Mouse (Mus musculus) limb, embryonic 11.5 days (tissue): ENCODE data around the gene Men1. TPM values are rescaled to one million over a fixed set of nuclear protein-coding genes. Genes with fewer than 3 reads are reported as not detected.

Experiments used
- ATAC-seq: fragments of 200-750 bp; cut with Nextera tagmentation; 2 replicates; pipeline ENCODE4 v1.8.0; 2017; ENCODE audit warnings: low read depth; ENCODE audit not compliant: insufficient number of reproducible peaks, low FRiP score, low TSS enrichment
- DNase-seq: peaks from one replicate; pipeline ENCODE4 v3.0.0-alpha.2; 2015; ENCODE audit warnings: low spot score
- H3K27ac ChIP-seq: fragments of 300-500 bp; sonication (generic); replicated peaks from 2 replicates; pipeline ENCODE4 v1.5.1; 2014; ENCODE audit warnings: low read depth, mild to moderate bottlenecking, low read length
- H3K27me3 ChIP-seq: fragments of 300-500 bp; sonication (generic); 2 replicates; pipeline ENCODE4 v1.6.1; 2014; ENCODE audit warnings: mild to moderate bottlenecking, low read length, mixed read lengths; ENCODE audit not compliant: control insufficient read depth, insufficient read depth
- H3K36me3 ChIP-seq: fragments of 300-500 bp; sonication (generic); 2 replicates; pipeline ENCODE4 v1.6.1; 2014; ENCODE audit warnings: mild to moderate bottlenecking, low read length, moderate library complexity, mixed read lengths; ENCODE audit not compliant: control insufficient read depth, insufficient read depth
- H3K4me1 ChIP-seq: fragments of 300-500 bp; sonication (generic); 2 replicates; pipeline ENCODE4 v1.6.1; 2014; ENCODE audit warnings: low read length, mixed read lengths; ENCODE audit not compliant: control insufficient read depth, insufficient read depth
- H3K4me2 ChIP-seq: fragments of 300-500 bp; sonication (generic); 2 replicates; pipeline ENCODE4 v1.6.1; 2014; ENCODE audit warnings: low read depth, mild to moderate bottlenecking, moderate library complexity; ENCODE audit not compliant: severe bottlenecking
- H3K4me3 ChIP-seq: fragments of 300-500 bp; sonication (generic); 2 replicates; pipeline ENCODE4 v1.5.1; 2014; ENCODE audit warnings: low read depth, low read length
- H3K9ac ChIP-seq: fragments of 300-500 bp; sonication (generic); 2 replicates; pipeline ENCODE4 v1.6.1; 2014; ENCODE audit warnings: mild to moderate bottlenecking, low read length
- H3K9me3 ChIP-seq: fragments of 300-500 bp; sonication (generic); 2 replicates; pipeline ENCODE4 v1.6.1; 2016; ENCODE audit warnings: low read length; ENCODE audit not compliant: control insufficient read depth
- WGBS: fragments of 180-500 bp; shearing (Covaris S2); extraction: QIAGEN DNeasy Blood & Tissue Kit; methylation state at CpG from one replicate; pipeline ENCODE4 v1.1.7; 2014; 5-methylcytosine and 5-hydroxymethylcytosine counted together
- polyA plus RNA-seq: library from polyadenylated mRNA; unstranded; fragments of >200 nt; fragmentation: Nextera tagmentation; extraction: Ambion mirVana; gene quantifications from 2 replicates; pipeline ENCODE4 v1.2.1, GENCODE M21; 2014

Gene Men1
- polyA plus RNA-seq, 1 experiment from 2014 or later, result 65.3 TPM

DNA sequence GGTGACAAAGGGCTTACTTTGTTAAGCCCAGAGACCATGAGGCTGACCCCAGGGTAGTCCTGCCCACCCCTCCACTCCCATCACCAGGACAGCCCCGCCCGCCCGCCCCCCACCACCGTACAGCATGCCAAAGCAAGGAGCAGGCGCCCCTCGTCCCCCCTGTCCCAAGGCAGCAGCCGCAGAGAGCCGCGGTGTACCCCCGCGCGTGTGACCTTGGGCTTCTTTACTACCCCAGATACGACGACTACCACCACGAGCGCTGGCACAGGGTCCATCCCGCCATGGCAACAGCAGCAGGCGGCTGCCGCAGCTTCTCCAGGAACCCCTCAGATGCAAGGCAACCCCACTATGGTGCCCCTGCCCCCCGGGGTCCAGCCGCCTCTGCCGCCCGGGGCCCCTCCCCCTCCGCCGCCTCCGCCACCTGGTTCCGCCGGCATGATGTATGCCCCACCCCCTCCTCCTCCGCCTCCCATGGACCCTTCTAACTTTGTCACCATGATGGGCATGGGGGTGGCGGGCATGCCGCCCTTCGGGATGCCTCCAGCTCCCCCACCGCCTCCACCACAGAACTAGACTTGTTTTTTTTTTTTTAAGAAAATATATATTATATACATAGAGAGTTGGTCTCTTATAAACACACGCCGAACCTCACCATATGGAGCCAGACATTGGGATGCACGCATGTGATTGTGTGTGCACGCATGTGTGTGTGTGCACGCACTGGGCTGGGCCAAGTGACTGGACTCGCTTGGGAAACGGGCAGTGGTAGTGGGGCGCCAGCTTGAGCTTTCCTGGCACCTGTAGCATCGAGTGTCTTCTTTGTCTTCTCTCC lies 40.9 kb downstream of the Men1 start:
- no peak overlapping the region for H3K4me2 ChIP-seq
- H3K4me3 ChIP-seq, result no peak overlapping the region
- H3K27ac ChIP-seq, result no peak overlapping the region
- H3K4me1 ChIP-seq, result no peaks in the 10 kb centered on the region
- 91% methylated on average over 39 of the region's 42 CpGs for WGBS
- DNase-seq (no peak), ATAC-seq (no peak)
- no peaks in the 10 kb centered on the region for H3K27me3 ChIP-seq
- H3K36me3 ChIP-seq, result peaks cover 58% of the 10 kb centered on the region
- H3K9me3 ChIP-seq, result no peaks in the 10 kb centered on the region
- no peak overlapping the region for H3K9ac ChIP-seq

DNA sequence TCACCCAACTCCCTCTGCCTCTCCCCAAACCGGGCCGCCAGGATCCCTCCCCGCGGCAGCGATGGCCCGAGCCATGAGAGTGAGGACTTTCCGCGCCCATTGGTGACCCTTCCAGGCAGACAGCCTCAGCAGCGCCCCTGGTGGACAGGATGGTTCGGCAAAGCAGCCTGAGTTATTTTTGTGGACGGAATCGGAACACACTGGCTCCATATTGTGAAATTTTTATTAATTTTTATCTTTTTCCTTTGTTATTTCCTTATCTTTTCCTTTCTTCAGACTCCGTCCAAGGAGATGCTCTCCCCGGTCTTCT lies 41.4 kb downstream of the Men1 start:
- 81% methylated on average over 14 of the region's 14 CpGs for WGBS
- Histone ChIP-seq H3K9me3 (no peaks in the 10 kb centered on the region), H3K27me3 (no peaks in the 10 kb centered on the region), H3K4me1 (no peaks in the 10 kb centered on the region), H3K27ac (no peak overlapping the region), H3K4me2 (no peak overlapping the region), H3K4me3 (no peak overlapping the region), H3K36me3 (peaks cover 54% of the 10 kb centered on the region), H3K9ac (no peak overlapping the region)
- ATAC-seq (no peak), DNase-seq (peak; percentile 73)

DNA sequence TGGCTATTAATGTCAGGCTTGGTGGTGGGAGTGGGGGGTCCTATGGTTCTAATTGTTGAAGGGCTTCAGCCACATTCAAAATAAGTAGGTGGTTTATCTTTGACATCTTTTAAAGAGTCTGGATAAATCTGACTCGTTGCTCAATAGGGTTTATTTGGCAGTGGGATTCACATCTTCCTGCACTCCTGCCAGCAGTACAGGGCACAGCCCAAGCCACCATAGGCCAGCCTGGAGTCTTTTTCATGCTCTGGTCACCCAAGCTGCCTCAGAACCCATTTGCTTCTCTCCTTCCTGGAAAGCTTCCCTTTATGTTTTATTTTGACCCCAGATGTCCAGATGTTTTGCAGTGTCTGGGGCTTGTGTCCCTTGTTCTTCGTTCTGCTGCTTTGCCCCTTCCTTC lies 41.9 kb downstream of the Men1 start:
- Histone ChIP-seq H3K9ac (no peak overlapping the region), H3K27ac (no peak overlapping the region), H3K4me1 (no peaks in the 10 kb centered on the region), H3K27me3 (no peaks in the 10 kb centered on the region), H3K9me3 (no peaks in the 10 kb centered on the region), H3K36me3 (peaks cover 50% of the 10 kb centered on the region), H3K4me2 (no peak overlapping the region), H3K4me3 (no peak overlapping the region)
- WGBS, result 88% methylated on average over 2 of the region's 2 CpGs
- no peak for DNase-seq
- no peak for ATAC-seq

DNA sequence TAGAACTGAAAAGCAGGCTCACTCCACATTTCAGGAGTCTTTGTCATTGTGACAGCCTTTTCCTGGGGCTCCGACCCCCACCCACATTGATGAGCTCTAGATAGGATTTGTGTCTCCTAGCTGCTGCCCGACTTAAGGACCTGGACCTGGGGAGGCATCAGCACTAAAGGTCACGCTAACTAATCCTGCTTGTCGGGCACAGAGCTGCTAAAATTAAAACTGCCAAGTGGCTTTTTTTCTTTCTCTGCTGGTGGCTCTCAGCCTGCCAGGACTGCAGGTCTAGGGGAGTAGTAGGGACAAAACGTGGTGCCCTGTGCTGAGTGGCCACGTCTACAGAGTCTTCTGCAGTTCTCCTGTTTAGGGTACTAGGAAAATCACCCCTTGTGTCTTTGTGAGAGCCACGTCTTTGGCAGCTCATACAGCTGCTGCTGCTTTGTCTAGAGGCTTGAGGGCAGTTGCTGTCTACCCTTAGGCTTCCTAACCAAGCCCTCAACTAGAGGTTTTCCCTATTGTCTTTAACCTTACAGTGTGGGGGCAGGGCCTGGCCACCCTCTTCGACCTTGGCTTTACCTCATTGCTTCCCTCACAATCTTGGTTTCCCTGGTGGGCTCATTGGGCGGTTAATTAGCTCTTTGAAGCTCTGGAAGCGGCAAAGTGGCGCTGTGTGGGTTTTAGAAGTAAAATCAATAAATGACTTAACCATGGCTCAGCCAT lies 42.7 kb downstream of the Men1 start:
- WGBS, result 87% methylated on average over 11 of the region's 11 CpGs
- DNase-seq (no peak), ATAC-seq (no peak)
- H3K4me2 ChIP-seq, result no peak overlapping the region
- H3K36me3 ChIP-seq, result peaks cover 42% of the 10 kb centered on the region
- no peak overlapping the region for H3K4me3 ChIP-seq
- no peak overlapping the region for H3K9ac ChIP-seq
- H3K4me1 ChIP-seq, result no peaks in the 10 kb centered on the region
- H3K27ac ChIP-seq, result no peak overlapping the region
- no peaks in the 10 kb centered on the region for H3K9me3 ChIP-seq
- H3K27me3 ChIP-seq, result no peaks in the 10 kb centered on the region

DNA sequence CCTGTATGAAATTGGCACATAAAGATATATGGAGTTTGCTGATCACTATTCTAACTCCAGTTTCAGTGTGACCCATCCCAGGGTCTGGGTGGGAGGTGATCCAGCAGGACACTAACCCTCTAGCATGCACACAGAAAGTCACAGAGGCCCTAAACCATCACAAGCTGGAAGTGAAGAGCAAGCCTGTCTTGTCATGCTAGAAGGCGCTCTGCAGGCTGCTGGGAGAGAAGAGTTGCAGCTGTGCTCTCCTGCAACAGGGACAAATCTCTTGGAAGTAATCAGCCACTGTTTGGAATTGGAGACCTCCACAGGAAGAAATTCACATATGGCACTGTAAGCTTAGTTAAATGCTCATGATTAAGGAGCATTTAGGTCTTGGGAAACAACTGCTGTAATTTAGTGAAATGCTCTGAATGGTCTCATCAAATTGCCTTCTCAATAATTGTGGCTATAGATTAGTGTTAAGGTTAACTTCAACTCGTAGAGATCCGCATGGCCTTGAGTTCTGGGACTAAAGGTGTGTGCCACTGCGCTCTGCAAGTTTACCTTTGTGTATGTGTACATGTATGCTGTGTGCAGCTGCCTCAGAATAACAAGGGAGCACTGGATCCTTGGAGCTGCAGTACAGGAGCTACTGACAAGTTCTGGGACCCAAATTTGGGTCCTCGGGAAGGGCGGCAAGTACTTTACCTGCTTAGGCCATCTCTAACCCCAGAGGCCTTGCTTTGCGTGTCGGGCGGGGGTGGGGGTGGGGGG lies 45.8 kb downstream of the Men1 start:
- Histone ChIP-seq H3K4me1 (peaks cover 14% of the 10 kb centered on the region), H3K4me2 (no peak overlapping the region), H3K27me3 (no peaks in the 10 kb centered on the region), H3K9ac (no peak overlapping the region), H3K9me3 (no peaks in the 10 kb centered on the region), H3K27ac (no peak overlapping the region), H3K4me3 (no peak overlapping the region), H3K36me3 (peaks cover 14% of the 10 kb centered on the region)
- DNase-seq (no peak), ATAC-seq (no peak)
- whole genome bisulfite sequencing, result 91% methylated on average over 9 of the region's 9 CpGs

DNA sequence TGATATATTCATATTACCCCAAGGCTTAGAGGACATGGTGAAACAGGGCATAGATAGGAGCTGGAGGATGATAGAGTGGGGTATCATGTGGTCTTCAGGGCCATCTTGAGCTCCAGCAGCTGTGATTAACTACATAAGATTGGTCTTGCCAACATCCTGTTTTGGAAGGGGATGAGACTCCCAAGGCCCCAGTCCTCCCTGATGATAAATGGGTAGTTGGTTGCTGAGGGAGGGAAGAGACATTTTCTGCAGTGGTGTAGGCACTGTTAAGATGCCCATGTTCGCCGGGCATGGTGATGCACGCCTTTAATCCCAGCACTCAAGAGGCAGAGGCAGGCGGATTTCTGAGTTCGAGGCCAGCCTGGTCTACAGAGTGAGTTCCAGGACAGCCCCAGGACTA lies 46.5 kb downstream of the Men1 start:
- H3K4me3 ChIP-seq, result no peak overlapping the region
- WGBS, result 95% methylated on average over 5 of the region's 5 CpGs
- no peaks in the 10 kb centered on the region for H3K9me3 ChIP-seq
- no peak overlapping the region for H3K27ac ChIP-seq
- no peak overlapping the region for H3K9ac ChIP-seq
- no peaks in the 10 kb centered on the region for H3K27me3 ChIP-seq
- ATAC-seq (no peak), DNase-seq (no peak)
- peaks cover 14% of the 10 kb centered on the region for H3K4me1 ChIP-seq
- no peak overlapping the region for H3K4me2 ChIP-seq
- peaks cover 8% of the 10 kb centered on the region; the same call in 1 of the 2 replicates for H3K36me3 ChIP-seq

DNA sequence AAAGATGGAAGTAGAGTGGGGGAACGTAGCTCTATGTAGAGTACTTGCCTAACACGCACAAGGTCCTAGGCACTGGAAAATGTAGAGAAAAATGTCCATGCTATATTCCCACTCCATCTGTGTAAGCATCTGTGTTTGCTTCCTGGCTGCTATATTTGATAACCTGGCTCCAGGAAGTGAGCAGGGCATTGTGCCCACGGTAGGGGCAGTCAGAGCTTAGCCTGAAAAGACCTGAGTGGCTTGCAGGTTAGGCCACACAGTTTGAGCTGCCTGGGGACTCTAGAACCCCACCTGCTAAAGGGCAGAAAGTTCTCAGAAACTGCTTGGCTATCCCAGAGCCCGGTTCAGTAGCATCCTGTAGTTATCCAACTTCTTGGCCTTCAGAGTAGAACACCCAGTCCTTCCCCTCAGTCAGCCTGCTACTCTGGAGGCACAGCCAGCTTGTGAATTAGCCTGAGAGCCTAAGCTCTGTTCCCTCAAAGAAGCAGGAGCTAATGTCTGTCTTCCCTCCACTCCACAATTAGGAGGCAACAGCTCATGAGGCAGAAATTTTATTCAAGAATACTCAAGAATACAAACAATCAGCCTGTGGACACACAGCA lies 47.6 kb downstream of the Men1 start:
- Histone ChIP-seq H3K36me3 (peaks cover 2% of the 10 kb centered on the region; the same call in 1 of the 2 replicates), H3K4me3 (no peak overlapping the region), H3K9me3 (no peaks in the 10 kb centered on the region), H3K9ac (no peak overlapping the region), H3K27ac (no peak overlapping the region), H3K4me2 (no peak overlapping the region), H3K4me1 (peaks cover 14% of the 10 kb centered on the region), H3K27me3 (no peaks in the 10 kb centered on the region)
- WGBS, result 85% methylated on average over 4 of the region's 4 CpGs
- ATAC-seq, result no peak
- no peak for DNase-seq

DNA sequence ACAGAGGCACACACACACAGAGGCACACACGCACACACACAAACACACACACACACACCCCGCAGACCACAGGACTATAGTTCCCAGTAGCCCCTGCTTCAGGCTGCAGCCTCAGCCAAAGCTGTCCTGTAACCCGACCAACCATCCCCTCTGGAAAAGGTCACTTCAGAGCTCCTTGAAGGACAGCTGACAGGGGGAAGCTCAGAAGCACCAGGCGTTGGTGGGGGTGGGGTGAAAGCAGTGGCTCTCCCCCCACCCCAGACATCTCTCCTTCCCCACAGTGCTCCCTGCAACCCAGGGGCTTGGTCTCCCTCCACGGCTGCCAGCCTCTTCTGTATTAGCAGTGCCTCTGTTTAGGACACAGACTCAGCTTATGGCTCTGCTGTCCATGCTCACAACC lies 48.7 kb downstream of the Men1 start:
- DNase-seq (no peak), ATAC-seq (no peak)
- H3K36me3 ChIP-seq, result no peaks in the 10 kb centered on the region
- peaks cover 14% of the 10 kb centered on the region for H3K4me1 ChIP-seq
- no peak overlapping the region for H3K4me3 ChIP-seq
- H3K27ac ChIP-seq, result no peak overlapping the region
- H3K4me2 ChIP-seq, result no peak overlapping the region
- H3K9ac ChIP-seq, result peak overlapping the region; percentile 13; the same call in 1 of the 2 replicates
- 46% methylated on average over 5 of the region's 5 CpGs for WGBS
- H3K27me3 ChIP-seq, result no peaks in the 10 kb centered on the region
- no peaks in the 10 kb centered on the region for H3K9me3 ChIP-seq
